In the genomic region with DNA sequence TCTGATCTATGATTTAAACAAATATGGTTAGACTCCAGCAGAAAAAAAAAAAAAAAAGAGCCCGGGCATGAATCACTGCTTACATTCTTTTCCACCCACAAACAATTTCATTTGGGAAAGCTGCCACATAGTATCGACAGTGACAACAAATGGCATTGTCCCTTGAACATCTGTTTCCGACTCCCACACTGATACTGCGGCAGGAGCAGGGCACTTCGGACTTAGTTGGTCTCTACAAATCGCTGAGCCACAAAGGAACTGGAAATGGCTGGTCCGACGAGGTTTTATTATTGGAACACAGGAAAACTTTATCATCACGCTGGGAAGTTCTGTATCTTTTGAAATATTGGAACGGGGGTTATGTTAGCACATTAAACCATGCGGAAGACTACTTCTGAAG, we compare ENCODE assay signal across 9 mouse cellular contexts. TPM values are rescaled to one million over a fixed set of nuclear protein-coding genes. Genes with fewer than 3 reads are reported as not detected.
DNase-seq lines count a peak whose midpoint lies in the region; ATAC-seq and TF ChIP-seq lines count a peak whose summit lies in the region.
"Had no signal": no experiment of that assay in that cellular context is flagged by ENCODE, and none has a peak within 500 bp of the region (broad histone marks: within the 10 kb centered on the region; RNA-seq: fewer than 3 reads in every experiment).

No protein-coding gene starts in this region.

- no peak for ATAC-seq in kidney, embryonic 14.5 days (ENCODE audit: low FRiP score, low TSS enrichment)
- peak; percentile 39; the same call in 1 of the 2 replicates for ATAC-seq in lung, embryonic 15.5 days (ENCODE audit: borderline replicate concordance, extremely low read depth, low FRiP score, low TSS enrichment)
- no peak for ATAC-seq in forebrain, embryonic 16.5 days

- no peaks in the 10 kb centered on the region for H3K36me3 ChIP-seq in kidney, embryonic 14.5 days (ENCODE audit: control insufficient read depth, insufficient read depth, low read length)
- no peaks in the 10 kb centered on the region for H3K36me3 ChIP-seq in lung, embryonic 15.5 days
- H3K36me3 ChIP-seq in forebrain, embryonic 16.5 days (ENCODE audit: control insufficient read depth, insufficient read depth), result no peaks in the 10 kb centered on the region
- H3K36me3 ChIP-seq: limb, embryonic 15.5 days had no signal

- no peak overlapping the region for H3K4me2 ChIP-seq in kidney, embryonic 14.5 days (replicated peaks; ENCODE audit: low read depth, low read length)
- H3K4me2 ChIP-seq in lung, embryonic 15.5 days, result peak overlapping the region; percentile 29; the same call in 1 of the 2 replicates
- H3K4me2 ChIP-seq in forebrain, embryonic 16.5 days (ENCODE audit: low read length), result no peak overlapping the region
- H3K4me2 ChIP-seq: limb, embryonic 15.5 days had no signal

- TF ChIP-seq CTCF in bone marrow macrophage, adult 2 months (IDR thresholded peaks at IDR 0.05; ENCODE audit: low read depth, low read length), result no peak

- no peaks in the 10 kb centered on the region for H3K9me3 ChIP-seq in kidney, embryonic 14.5 days (ENCODE audit: control insufficient read depth, low read length)
- no peaks in the 10 kb centered on the region for H3K9me3 ChIP-seq in lung, embryonic 15.5 days
- no peaks in the 10 kb centered on the region for H3K9me3 ChIP-seq in forebrain, embryonic 16.5 days (ENCODE audit: control insufficient read depth, low read length)
- H3K9me3 ChIP-seq: limb, embryonic 15.5 days had no signal

- no peak overlapping the region for H3K9ac ChIP-seq in kidney, embryonic 14.5 days (ENCODE audit: low read depth, low read length)
- H3K9ac ChIP-seq in lung, embryonic 15.5 days, result no peak overlapping the region
- no peak overlapping the region for H3K9ac ChIP-seq in forebrain, embryonic 16.5 days (replicated peaks; ENCODE audit: low read depth, low read length)
- H3K9ac ChIP-seq: limb, embryonic 15.5 days had no signal

- H3K27ac ChIP-seq in kidney, embryonic 14.5 days (ENCODE audit: low read depth, low read length), result no peak overlapping the region
- H3K27ac ChIP-seq in bone marrow macrophage, adult 2 months (ENCODE audit: insufficient read depth, low read depth, low read length), result no peak overlapping the region
- H3K27ac ChIP-seq in lung, embryonic 15.5 days, result 0 out of 2 replicates have a peak overlapping the region, but pooled peaks have one; percentile 59
- no peak overlapping the region for H3K27ac ChIP-seq in forebrain, embryonic 16.5 days (ENCODE audit: low read length)
- H3K27ac ChIP-seq: limb, embryonic 15.5 days had no signal

- intact Hi-C loops in heart, postnatal 14 days (cut with DNase I), result no loop called here

- DNase-seq in kidney, adult 9 months, result peak; percentile 61
- DNase-seq in heart, postnatal 14 days, result peak; percentile 18 to 27
- DNase-seq in ovary, postnatal 10 days (ENCODE audit: low spot score), result no peak
- no peak for DNase-seq in thymus, postnatal 25 days

- WGBS in kidney, embryonic 14.5 days, result 33% methylated on average over 11 of the region's 11 CpGs
- 33% methylated on average over 11 of the region's 11 CpGs for WGBS in lung, embryonic 15.5 days
- 53% methylated on average over 11 of the region's 11 CpGs for WGBS in forebrain, embryonic 16.5 days

- no peak for TF ChIP-seq POLR2A in bone marrow macrophage, adult 2 months (IDR thresholded peaks at IDR 0.05; ENCODE audit: borderline replicate concordance, low read depth, low read length)

- peaks cover 29% of the 10 kb centered on the region for H3K27me3 ChIP-seq in kidney, embryonic 14.5 days (ENCODE audit: control insufficient read depth, insufficient read depth, low read length)
- H3K27me3 ChIP-seq in lung, embryonic 15.5 days, result no peaks in the 10 kb centered on the region
- H3K27me3 ChIP-seq in forebrain, embryonic 16.5 days (replicated peaks; ENCODE audit: control insufficient read depth, insufficient read depth, low read length), result peaks cover 15% of the 10 kb centered on the region
- H3K27me3 ChIP-seq: limb, embryonic 15.5 days had no signal

- peaks cover 7% of the 10 kb centered on the region; the same call in 1 of the 2 replicates for H3K4me1 ChIP-seq in kidney, embryonic 14.5 days (ENCODE audit: control insufficient read depth, insufficient read depth, low read length)
- H3K4me1 ChIP-seq in bone marrow macrophage, adult 2 months (ENCODE audit: control insufficient read depth, insufficient read depth, low read length), result peaks cover 5% of the 10 kb centered on the region
- H3K4me1 ChIP-seq in lung, embryonic 15.5 days, result 0 out of 2 replicates have a peak, but pooled peaks cover 6% of the 10 kb centered on the region
- H3K4me1 ChIP-seq in forebrain, embryonic 16.5 days (replicated peaks; ENCODE audit: control insufficient read depth, insufficient read depth, low read length), result no peaks in the 10 kb centered on the region
- H3K4me1 ChIP-seq: limb, embryonic 15.5 days had no signal

- H3K4me3 ChIP-seq in kidney, embryonic 14.5 days (ENCODE audit: low read length), result no peak overlapping the region
- 0 out of 2 replicates have a peak overlapping the region, but pooled peaks have one; percentile 11 for H3K4me3 ChIP-seq in bone marrow macrophage, adult 2 months (ENCODE audit: insufficient read depth, low read length)
- no peak overlapping the region for H3K4me3 ChIP-seq in lung, embryonic 15.5 days
- no peak overlapping the region for H3K4me3 ChIP-seq in forebrain, embryonic 16.5 days (replicated peaks; ENCODE audit: low read length)
- H3K4me3 ChIP-seq: limb, embryonic 15.5 days had no signal

RNA-seq across cellular contexts. Expression of a gene that starts 44.8 kb away (rescaled TPM):
- polyA plus RNA-seq in kidney, embryonic 14.5 days (2014; fragmentation: Nextera tagmentation; extraction: Ambion mirVana), result 0.10 and 0.46 TPM in 2 replicates
- not detected in 2 replicates for polyA plus RNA-seq in bone marrow macrophage, adult 2 months (2012; ENCODE audit: insufficient read depth, insufficient read length, missing spikeins)
- total RNA-seq in heart, postnatal 14 days (2021), result 1 to 10 TPM; 1.6 to 2.2 TPM
- polyA plus RNA-seq in lung, embryonic 15.5 days (2015; fragmentation: Nextera tagmentation; extraction: Ambion mirVana), result 2.0 and 2.4 TPM in 2 replicates
- 0.21 and 0.23 TPM in 2 replicates for polyA plus RNA-seq in forebrain, embryonic 16.5 days (2015; fragmentation: Nextera tagmentation; extraction: Ambion mirVana)

Comparison
In these comparisons a context has a peak if more than half of its experiments do, and no peak if none do; other contexts are left out.
1. DNase-seq: peak in kidney, adult 9 months (single experiment) and heart, postnatal 14 days (2 of 2); none in ovary, postnatal 10 days (single experiment) and thymus, postnatal 25 days (single experiment).